Mouse (Mus musculus): Measurements from ENCODE around the gene Phactr3. TPM values are rescaled to one million over a fixed set of nuclear protein-coding genes. Genes with fewer than 3 reads are reported as not detected.

Phactr3 gene
- total and polyA plus RNA-seq, 3 experiments = not detected

DNA sequence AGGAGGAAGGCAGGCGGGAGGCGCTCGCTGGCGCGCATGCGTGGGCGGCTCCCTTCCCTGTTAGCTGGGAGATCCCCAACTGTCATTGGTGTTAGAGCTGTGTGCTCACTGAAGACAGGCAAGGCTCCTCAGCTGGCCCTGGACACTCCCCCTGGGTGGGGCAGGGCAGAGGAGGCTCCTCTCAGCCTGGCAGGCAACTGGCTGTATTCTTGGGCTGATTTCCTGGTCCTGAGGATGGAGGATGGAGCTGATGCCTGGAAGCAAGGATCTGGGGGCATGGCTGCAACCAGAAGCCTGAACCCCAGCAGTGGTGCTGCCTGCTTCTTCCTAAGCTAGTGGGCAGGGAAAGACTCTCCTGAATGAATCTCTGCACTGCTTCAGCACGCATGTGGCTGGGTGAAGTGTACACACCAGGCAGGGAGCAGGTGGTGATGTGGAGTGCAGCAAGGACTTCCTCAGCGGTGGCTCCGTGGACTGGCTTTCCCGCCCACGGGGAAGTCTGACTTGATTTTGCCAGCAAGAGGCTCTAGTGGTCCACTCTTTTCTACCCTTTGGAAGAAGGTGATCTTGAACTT, 208.8 kb downstream of the Phactr3 start:
- Histone ChIP-seq H3K4me3 (ENCODE audit: control insufficient read depth in 1 of 2, insufficient read depth in 1 of 2, low read depth in 2 of 2, low read length in 2 of 2) (no peak overlapping the region), H3K27ac (ENCODE audit: control insufficient read depth, low read depth, low read length) (no peak overlapping the region), H3K9me3 (replicated peaks; ENCODE audit: insufficient read depth, low read length) (no peaks in the 10 kb centered on the region), H3K9ac (ENCODE audit: control insufficient read depth, low read depth, low read length, poor library complexity, severe bottlenecking) (no peak overlapping the region), H3K4me1 (ENCODE audit: control insufficient read depth in 1 of 2, insufficient read depth in 2 of 2, low read length in 2 of 2) (no peaks in the 10 kb centered on the region), H3K36me3 (ENCODE audit: control insufficient read depth in 1 of 2, insufficient read depth in 2 of 2, low read length in 2 of 2) (no peaks in the 10 kb centered on the region), H3K79me2 (ENCODE audit: control insufficient read depth, insufficient read depth, low read length, poor library complexity) (no peaks in the 10 kb centered on the region), H3K27me3 (ENCODE audit: control insufficient read depth in 1 of 2, insufficient read depth in 2 of 2, low read length in 2 of 2) (no peaks in the 10 kb centered on the region)
- TF ChIP-seq NRF1 (IDR thresholded peaks at IDR 0.05; ENCODE audit: insufficient read depth, low read depth, low read length, poor library complexity, severe bottlenecking) = no peak
- no peak for TF ChIP-seq GATA1 (IDR thresholded peaks at IDR 0.05; ENCODE audit: low read depth, low read length)
- no peak for TF ChIP-seq ZMIZ1 (IDR thresholded peaks at IDR 0.05; ENCODE audit: low read depth, low read length)
- no peak for TF ChIP-seq POLR2AphosphoS5 (IDR thresholded peaks at IDR 0.05; ENCODE audit: borderline replicate concordance, low read depth, low read length)
- DNase-seq (ENCODE audit: low read depth, low spot score) = no peak

GRCm38 (mm10) chr2:178329551-178329950, 210.8 kb downstream of the Phactr3 start:
- Histone ChIP-seq H3K4me3 (ENCODE audit: control insufficient read depth in 1 of 2, insufficient read depth in 1 of 2, low read depth in 2 of 2, low read length in 2 of 2) (no peak overlapping the region), H3K27me3 (ENCODE audit: control insufficient read depth in 1 of 2, insufficient read depth in 2 of 2, low read length in 2 of 2) (no peaks in the 10 kb centered on the region), H3K9ac (ENCODE audit: control insufficient read depth, low read depth, low read length, poor library complexity, severe bottlenecking) (no peak overlapping the region), H3K36me3 (ENCODE audit: control insufficient read depth in 1 of 2, insufficient read depth in 2 of 2, low read length in 2 of 2) (no peaks in the 10 kb centered on the region), H3K9me3 (replicated peaks; ENCODE audit: insufficient read depth, low read length) (no peaks in the 10 kb centered on the region), H3K4me1 (ENCODE audit: control insufficient read depth in 1 of 2, insufficient read depth in 2 of 2, low read length in 2 of 2) (no peaks in the 10 kb centered on the region), H3K27ac (ENCODE audit: control insufficient read depth, low read depth, low read length) (no peak overlapping the region), H3K79me2 (ENCODE audit: control insufficient read depth, insufficient read depth, low read length, poor library complexity) (no peaks in the 10 kb centered on the region)
- TF ChIP-seq MYC (IDR thresholded peaks at IDR 0.05; ENCODE audit: low read depth, low read length) = no peak
- no peak for TF ChIP-seq ZMIZ1 (IDR thresholded peaks at IDR 0.05; ENCODE audit: low read depth, low read length)
- no peak for TF ChIP-seq ELF1 (IDR thresholded peaks at IDR 0.05; ENCODE audit: low read depth, low read length)
- TF ChIP-seq MAZ (IDR thresholded peaks at IDR 0.05; ENCODE audit: low read depth, low read length) = no peak
- TF ChIP-seq NRF1 (IDR thresholded peaks at IDR 0.05; ENCODE audit: insufficient read depth, low read depth, low read length, poor library complexity, severe bottlenecking) = no peak
- no peak for TF ChIP-seq MYB (IDR thresholded peaks at IDR 0.05; ENCODE audit: low read depth, low read length)
- no peak for TF ChIP-seq CTCF (IDR thresholded peaks at IDR 0.05 in 2 of 3, conservative IDR thresholded peaks at IDR 0.05 in 1 of 3; ENCODE audit: control insufficient read depth in 1 of 3, insufficient read depth in 1 of 3, low read depth in 2 of 3, low read length in 3 of 3, poor library complexity in 1 of 3, severe bottlenecking in 1 of 3)
- no peak for TF ChIP-seq CHD1 (IDR thresholded peaks at IDR 0.05; ENCODE audit: low read depth, low read length)
- no peak for TF ChIP-seq MXI1 (IDR thresholded peaks at IDR 0.05; ENCODE audit: low read depth, low read length)
- TF ChIP-seq USF1 (IDR thresholded peaks at IDR 0.05; ENCODE audit: low read depth, low read length) = no peak
- no peak for TF ChIP-seq MEF2A (IDR thresholded peaks at IDR 0.05; ENCODE audit: extremely low read depth, insufficient replicate concordance, low read depth, low read length, poor library complexity, severe bottlenecking)
- TF ChIP-seq POLR2AphosphoS2 (IDR thresholded peaks at IDR 0.05; ENCODE audit: low read length) = no peak
- no peak for TF ChIP-seq JUND (IDR thresholded peaks at IDR 0.05; ENCODE audit: low read depth, low read length)
- no peak for DNase-seq (ENCODE audit: low read depth, low spot score)

Data from MEL (cell line).